Mouse (Mus musculus) embryo, embryonic 11 days (tissue): Measurements from ENCODE around the gene Apod.
"Not testable (repeated sequence)": the region's sequence is repeated elsewhere in the genome, so short reads cannot be mapped to it uniquely, and the experiment has no call there.

ENCODE experiments used
- DNase-seq: peaks from one replicate; pipeline ENCODE4 v3.0.0-alpha.2; 2015

Apod gene

GRCm38 (mm10) chr16:31320954-31321353 lies 6.3 kb upstream of the Apod start:
- DNase-seq, result no peak

- not testable (repeated sequence) for DNase-seq
These were observed 5.1 kb upstream of the Apod start for GRCm38 (mm10) chr16:31319723-31320122.

- DNase-seq, result no peak
These were observed 4.7 kb upstream of the Apod start for GRCm38 (mm10) chr16:31319316-31319715.

GRCm38 (mm10) chr16:31318418-31318817 lies 3.8 kb upstream of the Apod start:
- DNase-seq, result no peak

- not testable (repeated sequence) for DNase-seq
These were observed 1.9 kb upstream of the Apod start for GRCm38 (mm10) chr16:31316246-31317143.

- no peak for DNase-seq
These were observed 686 bp upstream of the Apod start for GRCm38 (mm10) chr16:31315294-31315693.

- peak; percentile 62 for DNase-seq
These were observed 997 bp downstream of the Apod start for GRCm38 (mm10) chr16:31313611-31314010.

- no peak for DNase-seq
These were observed 2.3 kb downstream of the Apod start for GRCm38 (mm10) chr16:31312296-31312695.

- DNase-seq, result no peak
These were observed 9.2 kb downstream of the Apod start for GRCm38 (mm10) chr16:31305199-31305919.

- DNase-seq, result no peak
These were observed 11.3 kb downstream of the Apod start for GRCm38 (mm10) chr16:31303276-31303675.

GRCm38 (mm10) chr16:31300883-31301532 lies 13.6 kb downstream of the Apod start:
- DNase-seq, result no peak

GRCm38 (mm10) chr16:31300467-31300866 lies 14.1 kb downstream of the Apod start:
- peak; percentile 59 for DNase-seq

GRCm38 (mm10) chr16:31299960-31300353 lies 14.7 kb downstream of the Apod start:
- DNase-seq, result peak; percentile 50

GRCm38 (mm10) chr16:31299164-31299959 lies 15.2 kb downstream of the Apod start:
- peak; percentile 28 for DNase-seq

GRCm38 (mm10) chr16:31297113-31297512 lies 17.5 kb downstream of the Apod start:
- DNase-seq, result no peak

GRCm38 (mm10) chr16:31293761-31294160 lies 20.8 kb downstream of the Apod start:
- DNase-seq, result no peak

- DNase-seq, result no peak
These were observed 23.8 kb downstream of the Apod start for GRCm38 (mm10) chr16:31290751-31291365.

GRCm38 (mm10) chr16:31290281-31290680 lies 24.3 kb downstream of the Apod start:
- DNase-seq, result no peak

GRCm38 (mm10) chr16:31287712-31288111 lies 26.9 kb downstream of the Apod start:
- DNase-seq, result no peak

GRCm38 (mm10) chr16:31286801-31287488 lies 27.7 kb downstream of the Apod start:
- DNase-seq, result no peak

- no peak for DNase-seq
These were observed 32.6 kb downstream of the Apod start for GRCm38 (mm10) chr16:31281981-31282380.

GRCm38 (mm10) chr16:31280176-31280575 lies 34.4 kb downstream of the Apod start:
- DNase-seq, result no peak
